Mouse (Mus musculus): ENCODE data around the gene Tep1.

Gene Tep1

GRCm38 (mm10) chr14:50795261-50795935, 75.0 kb downstream of the Tep1 start:
- no peak for DNase-seq (ENCODE audit: low spot score in 2 of 2)

- DNase-seq (ENCODE audit: low spot score in 2 of 2) = no peak
These were observed 82.2 kb downstream of the Tep1 start for GRCm38 (mm10) chr14:50788157-50788556.

- DNase-seq (ENCODE audit: low spot score in 2 of 2) = peak; percentile 77 to 84
These were observed 85.1 kb downstream of the Tep1 start, which contains the start of gene Ttc5 for GRCm38 (mm10) chr14:50785251-50785637. TSS of gene Ttc5 (minus strand) at chr14:50785519.

- no peak for DNase-seq (ENCODE audit: low spot score in 2 of 2)
These were observed 85.7 kb downstream of the Tep1 start for GRCm38 (mm10) chr14:50784391-50785250.

GRCm38 (mm10) chr14:50782166-50782565, 88.2 kb downstream of the Tep1 start:
- DNase-seq (ENCODE audit: low spot score in 2 of 2) = no peak

Measured in frontal cortex, postnatal 10 days (tissue).